Mouse (Mus musculus): ENCODE data around the gene Gse1.
A peak's percentile ranks its signal among the peaks of the same experiment; 100 is the strongest.
"Not testable (repeated sequence)": the region's sequence is repeated elsewhere in the genome, so short reads cannot be mapped to it uniquely, and the experiment has no call there.

Gse1 gene

DNA sequence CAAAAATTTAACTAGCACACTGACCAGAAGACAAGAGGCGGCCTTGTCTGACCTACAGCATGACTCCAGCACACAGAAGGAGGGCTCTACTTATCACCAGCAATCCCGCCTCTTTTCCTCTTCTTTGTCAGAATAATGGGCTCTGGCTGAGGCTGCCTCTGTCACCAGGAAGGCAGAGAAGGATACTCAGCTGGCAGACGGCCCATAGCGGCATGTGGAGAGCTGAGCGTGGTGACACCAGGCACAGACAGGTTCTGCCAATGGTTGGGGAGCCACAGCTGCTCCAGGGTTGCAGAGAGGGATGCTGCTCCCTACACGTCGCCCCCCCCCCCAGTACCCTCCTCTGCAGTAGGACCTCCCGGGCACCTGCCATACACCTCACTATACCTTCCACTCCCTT lies 133.0 kb downstream of the Gse1 start:
- no peaks in the 10 kb centered on the region for H3K27me3 ChIP-seq (ENCODE audit: control insufficient read depth, insufficient read depth, low read length, poor library complexity, severe bottlenecking)
- no peak for DNase-seq (ENCODE audit: low read depth, low spot score)

GRCm38 (mm10) chr8:120363552-120364071 lies 135.4 kb downstream of the Gse1 start:
- Histone ChIP-seq H3K36me3 (ENCODE audit: control insufficient read depth, insufficient read depth, low read length, poor library complexity, severe bottlenecking) (no peaks in the 10 kb centered on the region), H3K27me3 (ENCODE audit: control insufficient read depth, insufficient read depth, low read length, poor library complexity, severe bottlenecking) (no peaks in the 10 kb centered on the region)
- peak; percentile 60 for DNase-seq (ENCODE audit: low read depth, low spot score)

More for the DNA sequence above, 133.0 kb downstream of the Gse1 start:
- H3K36me3 ChIP-seq (ENCODE audit: control insufficient read depth, insufficient read depth, low read length, poor library complexity, severe bottlenecking): no peaks in the 10 kb centered on the region

- no peaks in the 10 kb centered on the region for H3K36me3 ChIP-seq (ENCODE audit: control insufficient read depth, insufficient read depth, low read length, poor library complexity, severe bottlenecking)
- peak; percentile 67 for DNase-seq (ENCODE audit: low read depth, low spot score)
These were observed 136.0 kb downstream of the Gse1 start for GRCm38 (mm10) chr8:120364093-120364725.

GRCm38 (mm10) chr8:120366840-120367239 lies 138.6 kb downstream of the Gse1 start:
- no peaks in the 10 kb centered on the region for H3K36me3 ChIP-seq (ENCODE audit: control insufficient read depth, insufficient read depth, low read length, poor library complexity, severe bottlenecking)
- no peak for DNase-seq (ENCODE audit: low read depth, low spot score)
- H3K27me3 ChIP-seq (ENCODE audit: control insufficient read depth, insufficient read depth, low read length, poor library complexity, severe bottlenecking): no peaks in the 10 kb centered on the region

More at GRCm38 (mm10) chr8:120364093-120364725, 136.0 kb downstream of the Gse1 start:
- H3K27me3 ChIP-seq (ENCODE audit: control insufficient read depth, insufficient read depth, low read length, poor library complexity, severe bottlenecking): no peaks in the 10 kb centered on the region

DNA sequence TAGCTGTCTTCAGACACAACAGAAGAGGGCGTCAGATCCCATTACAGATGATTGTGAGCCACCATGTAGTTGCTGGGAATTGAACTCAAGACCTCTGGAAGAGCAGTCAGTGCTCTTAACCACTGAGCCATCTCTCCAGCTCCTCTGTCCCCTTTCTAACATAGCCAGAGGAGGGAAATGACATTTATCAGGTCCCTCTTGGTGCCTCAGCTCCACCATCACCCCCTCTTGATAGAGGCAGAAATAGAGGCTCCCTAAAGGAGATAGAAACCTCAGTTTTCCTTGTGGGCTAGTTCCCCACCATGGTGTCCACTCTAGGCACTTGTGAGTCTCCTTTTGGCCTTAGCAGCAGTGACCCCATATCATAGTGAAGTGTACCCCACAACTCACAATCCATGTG lies 139.9 kb downstream of the Gse1 start:
- H3K27me3 ChIP-seq (ENCODE audit: control insufficient read depth, insufficient read depth, low read length, poor library complexity, severe bottlenecking); H3K36me3 ChIP-seq (ENCODE audit: control insufficient read depth, insufficient read depth, low read length, poor library complexity, severe bottlenecking); DNase-seq (ENCODE audit: low read depth, low spot score): not testable (repeated sequence)

- DNase-seq (ENCODE audit: low read depth, low spot score): peak; percentile 84
- H3K36me3 ChIP-seq (ENCODE audit: control insufficient read depth, insufficient read depth, low read length, poor library complexity, severe bottlenecking): no peaks in the 10 kb centered on the region
- no peaks in the 10 kb centered on the region for H3K27me3 ChIP-seq (ENCODE audit: control insufficient read depth, insufficient read depth, low read length, poor library complexity, severe bottlenecking)
These were observed 140.8 kb downstream of the Gse1 start for GRCm38 (mm10) chr8:120368814-120369649.

- DNase-seq (ENCODE audit: low read depth, low spot score): no peak
- no peaks in the 10 kb centered on the region for H3K27me3 ChIP-seq (ENCODE audit: control insufficient read depth, insufficient read depth, low read length, poor library complexity, severe bottlenecking)
- H3K36me3 ChIP-seq (ENCODE audit: control insufficient read depth, insufficient read depth, low read length, poor library complexity, severe bottlenecking): no peaks in the 10 kb centered on the region
These were observed 141.7 kb downstream of the Gse1 start for GRCm38 (mm10) chr8:120369956-120370355.

DNA sequence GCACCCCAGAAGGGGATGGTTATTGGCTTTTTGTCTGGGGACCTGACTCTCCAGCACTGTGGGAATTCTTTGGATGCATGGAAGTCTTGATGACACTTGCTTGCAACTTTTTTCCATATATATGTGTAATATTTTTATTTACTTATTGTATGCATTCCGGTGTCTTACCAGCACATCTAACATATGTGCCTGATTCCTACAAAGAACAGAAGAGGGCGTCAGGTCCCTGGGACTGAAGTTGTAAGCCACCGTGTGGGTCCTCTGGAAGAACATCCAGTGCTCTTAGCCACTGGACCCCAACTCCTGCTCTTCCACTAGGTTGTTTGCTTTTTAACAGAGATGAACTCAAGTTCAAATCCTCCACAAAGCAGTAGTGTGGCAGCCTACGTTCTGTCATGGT lies 142.2 kb downstream of the Gse1 start:
- Histone ChIP-seq H3K27me3 (ENCODE audit: control insufficient read depth, insufficient read depth, low read length, poor library complexity, severe bottlenecking) (no peaks in the 10 kb centered on the region), H3K36me3 (ENCODE audit: control insufficient read depth, insufficient read depth, low read length, poor library complexity, severe bottlenecking) (no peaks in the 10 kb centered on the region)
- DNase-seq (ENCODE audit: low read depth, low spot score): no peak

DNA sequence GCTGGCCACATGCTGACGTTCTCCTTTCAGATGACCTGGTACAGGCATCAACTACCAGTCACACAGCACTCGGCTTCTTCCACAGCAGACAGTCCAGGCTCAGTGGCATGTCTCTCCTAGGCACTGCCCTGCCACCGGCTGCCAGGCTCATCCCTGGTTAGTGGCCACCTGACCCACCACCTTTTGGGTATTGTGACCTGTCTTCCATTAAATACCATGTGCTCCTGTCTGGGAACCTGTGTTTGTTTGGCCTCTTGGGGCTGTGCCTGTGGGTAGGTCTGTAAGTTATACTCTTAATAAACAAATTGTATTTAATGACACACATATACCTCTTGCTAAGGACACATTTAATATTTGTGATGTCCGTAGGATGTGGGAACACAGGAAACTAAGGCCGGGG lies 142.9 kb downstream of the Gse1 start:
- no peak for DNase-seq (ENCODE audit: low read depth, low spot score)
- Histone ChIP-seq H3K36me3 (ENCODE audit: control insufficient read depth, insufficient read depth, low read length, poor library complexity, severe bottlenecking) (no peaks in the 10 kb centered on the region), H3K27me3 (ENCODE audit: control insufficient read depth, insufficient read depth, low read length, poor library complexity, severe bottlenecking) (no peaks in the 10 kb centered on the region)

GRCm38 (mm10) chr8:120371725-120372457 lies 143.6 kb downstream of the Gse1 start:
- no peaks in the 10 kb centered on the region for H3K27me3 ChIP-seq (ENCODE audit: control insufficient read depth, insufficient read depth, low read length, poor library complexity, severe bottlenecking)
- DNase-seq (ENCODE audit: low read depth, low spot score): no peak
- no peaks in the 10 kb centered on the region for H3K36me3 ChIP-seq (ENCODE audit: control insufficient read depth, insufficient read depth, low read length, poor library complexity, severe bottlenecking)

- Histone ChIP-seq H3K27me3 (ENCODE audit: control insufficient read depth, insufficient read depth, low read length, poor library complexity, severe bottlenecking) (no peaks in the 10 kb centered on the region), H3K36me3 (ENCODE audit: control insufficient read depth, insufficient read depth, low read length, poor library complexity, severe bottlenecking) (no peaks in the 10 kb centered on the region)
- no peak for DNase-seq (ENCODE audit: low read depth, low spot score)
These were observed 144.4 kb downstream of the Gse1 start for GRCm38 (mm10) chr8:120372684-120373083.

- DNase-seq (ENCODE audit: low read depth, low spot score): no peak
These were observed 145.4 kb downstream of the Gse1 start for GRCm38 (mm10) chr8:120373621-120374020.

DNA sequence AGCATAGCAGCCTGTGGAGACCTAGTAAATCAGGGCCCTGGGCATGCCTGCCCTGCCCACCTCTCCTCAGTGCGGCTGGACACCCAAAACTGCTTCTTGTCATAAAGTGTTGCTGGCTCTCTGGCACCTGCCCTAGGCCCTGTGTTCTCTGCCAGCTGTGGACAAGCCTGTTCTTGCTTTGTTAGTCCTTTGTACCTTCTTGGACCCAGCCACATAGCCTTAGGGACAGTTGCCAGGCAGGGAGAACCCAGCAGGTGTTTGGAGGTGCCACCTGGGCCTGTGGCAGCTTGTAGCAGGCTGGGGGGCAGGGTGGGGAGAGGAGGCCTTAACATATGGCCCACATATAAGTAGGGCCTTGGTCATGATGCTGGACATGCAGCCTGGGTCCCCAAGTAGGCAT lies 145.8 kb downstream of the Gse1 start:
- DNase-seq (ENCODE audit: low read depth, low spot score): no peak
- Histone ChIP-seq H3K36me3 (ENCODE audit: control insufficient read depth, insufficient read depth, low read length, poor library complexity, severe bottlenecking) (no peaks in the 10 kb centered on the region), H3K27me3 (ENCODE audit: control insufficient read depth, insufficient read depth, low read length, poor library complexity, severe bottlenecking) (no peaks in the 10 kb centered on the region)

More at GRCm38 (mm10) chr8:120373621-120374020, 145.4 kb downstream of the Gse1 start:
- Histone ChIP-seq H3K27me3 (ENCODE audit: control insufficient read depth, insufficient read depth, low read length, poor library complexity, severe bottlenecking) (no peaks in the 10 kb centered on the region), H3K36me3 (ENCODE audit: control insufficient read depth, insufficient read depth, low read length, poor library complexity, severe bottlenecking) (no peaks in the 10 kb centered on the region)

- Histone ChIP-seq H3K27me3 (ENCODE audit: control insufficient read depth, insufficient read depth, low read length, poor library complexity, severe bottlenecking) (no peaks in the 10 kb centered on the region), H3K36me3 (ENCODE audit: control insufficient read depth, insufficient read depth, low read length, poor library complexity, severe bottlenecking) (no peaks in the 10 kb centered on the region)
- no peak for DNase-seq (ENCODE audit: low read depth, low spot score)
These were observed 146.3 kb downstream of the Gse1 start for GRCm38 (mm10) chr8:120374514-120374913.

DNA sequence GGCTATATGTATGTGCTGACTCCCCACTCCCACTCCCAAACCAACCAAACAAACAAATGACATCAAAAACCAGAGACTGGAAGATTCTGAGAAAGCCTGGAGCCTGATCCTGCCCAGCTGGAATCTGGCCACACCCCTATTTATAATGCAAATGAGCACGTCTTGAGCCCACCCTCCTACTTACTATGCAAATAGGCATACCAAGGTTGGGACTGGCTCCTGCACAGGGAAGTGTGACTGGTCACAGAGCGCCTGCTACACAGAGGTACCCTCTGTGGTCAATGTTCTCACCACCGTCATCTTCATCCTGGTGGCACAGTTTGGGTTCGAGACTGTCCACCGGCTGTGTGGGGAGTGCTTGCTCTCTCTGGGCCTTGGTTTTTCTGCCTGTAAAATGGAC lies 146.9 kb downstream of the Gse1 start:
- no peak for DNase-seq (ENCODE audit: low read depth, low spot score)
- Histone ChIP-seq H3K27me3 (ENCODE audit: control insufficient read depth, insufficient read depth, low read length, poor library complexity, severe bottlenecking) (no peaks in the 10 kb centered on the region), H3K36me3 (ENCODE audit: control insufficient read depth, insufficient read depth, low read length, poor library complexity, severe bottlenecking) (no peaks in the 10 kb centered on the region)

Data from splenic B cell, adult 2 months (primary cell).